Mouse (Mus musculus): ENCODE measurements around the gene Abcc9. TPM values are rescaled to one million over a fixed set of nuclear protein-coding genes. Genes with fewer than 3 reads are reported as not detected.
A peak's percentile ranks its signal among the peaks of the same experiment; 100 is the strongest.

Gene Abcc9
- polyA plus RNA-seq, 1 experiment from 2014 or later: 3.6 TPM

DNA sequence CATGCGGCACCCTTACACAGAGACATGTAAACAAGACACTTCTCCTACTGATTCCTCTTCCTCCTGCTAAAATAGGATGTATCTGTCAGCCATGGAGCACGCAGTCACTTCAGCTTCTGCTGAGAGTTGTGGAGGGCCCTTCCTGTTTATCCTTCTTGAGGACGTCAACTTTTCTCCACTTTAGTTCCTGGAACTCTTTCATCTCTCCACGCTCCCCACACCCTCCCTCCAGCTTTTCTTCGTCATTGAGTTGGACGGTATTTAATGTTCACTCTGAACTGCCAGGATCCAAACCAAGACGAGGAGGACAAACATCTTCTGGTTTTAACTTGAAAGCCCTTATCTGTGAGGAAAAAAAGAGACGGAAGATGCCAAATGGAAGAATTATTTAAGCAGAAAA lies 12.9 kb upstream of the Abcc9 start:
- H3K36me3 ChIP-seq (ENCODE audit: control insufficient read depth, insufficient read depth, low read length): no peaks in the 10 kb centered on the region; the same call in 1 of the 2 replicates
- DNase-seq (ENCODE audit: low spot score): no peak
- H3K9me3 ChIP-seq (ENCODE audit: control insufficient read depth, low read length): no peaks in the 10 kb centered on the region
- no peak for ATAC-seq (replicated peaks; ENCODE audit: low FRiP score)
- H3K4me2 ChIP-seq: no peak overlapping the region
- 65% methylated on average over 8 of the region's 8 CpGs for WGBS
- H3K4me1 ChIP-seq (replicated peaks; ENCODE audit: control insufficient read depth, insufficient read depth, low read length): no peaks in the 10 kb centered on the region
- no peaks in the 10 kb centered on the region for H3K27me3 ChIP-seq (replicated peaks; ENCODE audit: control insufficient read depth, insufficient read depth, low read length)
- no peak overlapping the region for H3K27ac ChIP-seq (ENCODE audit: low read depth, low read length)
- no peak overlapping the region for H3K9ac ChIP-seq (ENCODE audit: low read depth, low read length)
- no peak overlapping the region for H3K4me3 ChIP-seq (ENCODE audit: low read depth, low read length)

DNA sequence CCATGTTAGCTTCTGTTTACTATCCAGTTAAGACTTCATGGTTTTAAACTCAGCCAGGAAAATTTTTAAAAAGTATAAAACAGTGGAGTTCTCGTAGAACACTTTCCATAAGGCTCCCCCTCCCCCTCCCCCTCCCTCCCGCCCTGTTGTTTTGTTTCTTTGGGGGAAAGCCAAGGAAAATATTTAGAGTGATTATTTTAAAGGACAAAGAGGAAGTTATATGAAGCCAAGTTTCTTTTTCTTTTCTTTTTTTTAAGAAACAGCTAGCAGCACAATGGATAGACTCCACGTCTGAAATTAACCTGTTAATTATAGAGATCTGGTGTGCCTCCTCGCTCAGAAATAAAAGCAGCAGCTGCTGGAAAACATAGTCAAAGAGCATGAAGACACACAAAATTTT lies 9.0 kb upstream of the Abcc9 start:
- Histone ChIP-seq H3K9me3 (ENCODE audit: control insufficient read depth, low read length) (no peaks in the 10 kb centered on the region), H3K4me3 (ENCODE audit: low read depth, low read length) (no peak overlapping the region), H3K4me1 (replicated peaks; ENCODE audit: control insufficient read depth, insufficient read depth, low read length) (no peaks in the 10 kb centered on the region), H3K27me3 (replicated peaks; ENCODE audit: control insufficient read depth, insufficient read depth, low read length) (no peaks in the 10 kb centered on the region), H3K4me2 (no peak overlapping the region), H3K9ac (ENCODE audit: low read depth, low read length) (no peak overlapping the region), H3K27ac (ENCODE audit: low read depth, low read length) (no peak overlapping the region), H3K36me3 (ENCODE audit: control insufficient read depth, insufficient read depth, low read length) (no peaks in the 10 kb centered on the region; the same call in 1 of the 2 replicates)
- 69% methylated on average over 4 of the region's 4 CpGs for WGBS
- DNase-seq (ENCODE audit: low spot score): no peak
- no peak for ATAC-seq (replicated peaks; ENCODE audit: low FRiP score)

DNA sequence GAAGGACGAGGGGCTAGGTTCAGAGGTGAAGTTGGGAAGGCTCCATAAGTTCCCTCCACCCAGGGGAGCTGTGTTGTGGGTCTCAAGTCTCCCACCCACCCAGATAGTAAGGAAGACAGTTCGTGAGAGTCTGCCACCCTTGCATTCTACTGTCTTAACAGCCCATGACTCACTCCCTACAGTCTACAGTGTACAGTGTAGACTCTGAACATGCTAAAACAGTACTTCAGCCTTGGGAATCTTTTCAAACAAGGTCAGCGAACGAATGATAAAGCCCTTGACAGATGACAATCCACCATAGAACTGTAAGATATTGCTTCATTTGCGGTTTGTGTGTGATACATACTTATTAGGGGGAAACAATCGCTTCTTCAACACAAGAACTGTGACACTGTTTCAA lies 8.6 kb upstream of the Abcc9 start:
- Histone ChIP-seq H3K4me3 (ENCODE audit: low read depth, low read length) (no peak overlapping the region), H3K36me3 (ENCODE audit: control insufficient read depth, insufficient read depth, low read length) (no peaks in the 10 kb centered on the region; the same call in 1 of the 2 replicates), H3K9me3 (ENCODE audit: control insufficient read depth, low read length) (no peaks in the 10 kb centered on the region), H3K4me1 (replicated peaks; ENCODE audit: control insufficient read depth, insufficient read depth, low read length) (no peaks in the 10 kb centered on the region), H3K4me2 (no peak overlapping the region), H3K27ac (ENCODE audit: low read depth, low read length) (no peak overlapping the region), H3K9ac (ENCODE audit: low read depth, low read length) (no peak overlapping the region), H3K27me3 (replicated peaks; ENCODE audit: control insufficient read depth, insufficient read depth, low read length) (no peaks in the 10 kb centered on the region)
- DNase-seq (ENCODE audit: low spot score) (no peak), ATAC-seq (replicated peaks; ENCODE audit: low FRiP score) (no peak)
- 71% methylated on average over 6 of the region's 6 CpGs for WGBS

DNA sequence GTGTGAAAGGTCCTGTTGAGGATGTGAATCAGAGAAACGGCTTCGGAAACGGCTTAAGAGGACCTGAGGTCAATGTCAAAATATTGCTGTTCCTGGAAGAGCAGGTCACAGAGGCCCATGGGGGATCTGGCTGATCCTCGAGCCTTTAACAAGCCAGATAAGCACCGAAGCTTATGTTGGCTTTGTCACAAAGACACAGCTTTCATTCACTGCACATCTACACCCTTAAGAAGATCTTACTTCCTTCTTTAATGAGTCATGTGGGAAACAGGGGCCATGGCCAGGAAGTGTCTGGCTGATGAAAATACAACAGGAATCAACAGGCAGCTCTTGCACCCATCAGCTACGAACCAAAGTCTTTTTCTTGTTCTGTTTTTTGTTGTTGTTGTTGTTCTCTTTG lies 6.3 kb upstream of the Abcc9 start:
- ATAC-seq (replicated peaks; ENCODE audit: low FRiP score) (no peak), DNase-seq (ENCODE audit: low spot score) (no peak)
- no peak overlapping the region for H3K27ac ChIP-seq (ENCODE audit: low read depth, low read length)
- H3K4me1 ChIP-seq (replicated peaks; ENCODE audit: control insufficient read depth, insufficient read depth, low read length): no peaks in the 10 kb centered on the region
- H3K27me3 ChIP-seq (replicated peaks; ENCODE audit: control insufficient read depth, insufficient read depth, low read length): peaks cover 3% of the 10 kb centered on the region; the same call in 1 of the 2 replicates
- H3K9me3 ChIP-seq (ENCODE audit: control insufficient read depth, low read length): no peaks in the 10 kb centered on the region
- H3K36me3 ChIP-seq (ENCODE audit: control insufficient read depth, insufficient read depth, low read length): no peaks in the 10 kb centered on the region
- no peak overlapping the region for H3K9ac ChIP-seq (ENCODE audit: low read depth, low read length)
- H3K4me2 ChIP-seq: no peak overlapping the region
- WGBS: 68% methylated on average over 6 of the region's 6 CpGs
- no peak overlapping the region for H3K4me3 ChIP-seq (ENCODE audit: low read depth, low read length)

DNA sequence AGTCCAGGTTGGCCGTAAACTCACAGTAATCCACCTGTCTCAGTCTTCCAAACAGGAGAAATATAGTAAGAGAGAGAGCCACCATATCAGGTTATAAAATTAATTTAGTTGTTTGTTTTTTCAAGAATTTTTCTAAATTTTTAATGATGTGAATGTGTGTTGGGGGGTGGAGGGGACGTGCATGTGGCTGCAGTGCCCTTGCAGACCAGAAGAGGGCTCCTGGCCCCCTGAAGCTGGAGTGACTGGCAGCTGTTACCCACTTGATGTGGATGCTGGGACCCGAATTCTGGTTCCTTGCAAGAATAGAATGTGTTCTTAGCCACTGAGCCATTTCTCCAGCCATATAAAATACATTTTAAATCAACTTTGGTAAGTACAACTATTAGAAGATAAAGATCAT lies 4.6 kb upstream of the Abcc9 start:
- no peak for DNase-seq (ENCODE audit: low spot score)
- no peak overlapping the region for H3K9ac ChIP-seq (ENCODE audit: low read depth, low read length)
- no peaks in the 10 kb centered on the region for H3K9me3 ChIP-seq (ENCODE audit: control insufficient read depth, low read length)
- H3K36me3 ChIP-seq (ENCODE audit: control insufficient read depth, insufficient read depth, low read length): no peaks in the 10 kb centered on the region
- no peak overlapping the region for H3K4me3 ChIP-seq (ENCODE audit: low read depth, low read length)
- H3K27ac ChIP-seq (ENCODE audit: low read depth, low read length): no peak overlapping the region
- no peak overlapping the region for H3K4me2 ChIP-seq
- WGBS: 70% methylated on average over 3 of the region's 3 CpGs
- H3K27me3 ChIP-seq (replicated peaks; ENCODE audit: control insufficient read depth, insufficient read depth, low read length): peaks cover 3% of the 10 kb centered on the region; the same call in 1 of the 2 replicates
- peaks cover 2% of the 10 kb centered on the region; the same call in 1 of the 2 replicates for H3K4me1 ChIP-seq (replicated peaks; ENCODE audit: control insufficient read depth, insufficient read depth, low read length)
- ATAC-seq (replicated peaks; ENCODE audit: low FRiP score): no peak

DNA sequence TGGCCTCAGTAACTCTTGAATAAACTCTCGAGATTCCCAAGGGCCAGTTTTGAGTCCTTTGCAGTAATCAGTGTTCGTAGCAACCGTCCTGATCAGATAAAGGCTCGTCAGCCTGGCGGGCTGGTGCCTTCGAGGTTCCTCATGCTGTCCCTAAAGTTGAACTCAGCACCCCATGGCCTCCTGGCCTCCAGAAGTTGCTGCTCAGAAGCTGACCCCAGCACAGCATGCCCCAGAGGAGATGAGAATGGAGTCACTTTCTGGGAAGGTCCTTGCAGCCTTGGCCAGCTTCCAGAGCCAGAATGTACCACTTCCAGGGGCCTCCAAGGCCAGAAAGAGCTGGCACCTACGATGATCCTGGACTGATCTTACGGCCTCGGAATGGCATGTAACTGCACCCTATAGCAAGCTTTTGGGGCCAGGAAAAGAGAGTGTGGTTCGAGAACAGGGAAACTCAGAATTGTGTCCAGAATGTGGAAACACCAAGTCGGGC lies 1.4 kb upstream of the Abcc9 start:
- H3K4me2 ChIP-seq: no peak overlapping the region
- WGBS: 59% methylated on average over 11 of the region's 11 CpGs
- no peak overlapping the region for H3K27ac ChIP-seq (ENCODE audit: low read depth, low read length)
- no peaks in the 10 kb centered on the region for H3K36me3 ChIP-seq (ENCODE audit: control insufficient read depth, insufficient read depth, low read length)
- DNase-seq (ENCODE audit: low spot score) (no peak), ATAC-seq (replicated peaks; ENCODE audit: low FRiP score) (no peak)
- H3K4me1 ChIP-seq (replicated peaks; ENCODE audit: control insufficient read depth, insufficient read depth, low read length): peaks cover 2% of the 10 kb centered on the region; the same call in 1 of the 2 replicates
- H3K9me3 ChIP-seq (ENCODE audit: control insufficient read depth, low read length): no peaks in the 10 kb centered on the region
- H3K9ac ChIP-seq (ENCODE audit: low read depth, low read length): no peak overlapping the region
- no peak overlapping the region for H3K4me3 ChIP-seq (ENCODE audit: low read depth, low read length)
- H3K27me3 ChIP-seq (replicated peaks; ENCODE audit: control insufficient read depth, insufficient read depth, low read length): peaks cover 3% of the 10 kb centered on the region; the same call in 1 of the 2 replicates

DNA sequence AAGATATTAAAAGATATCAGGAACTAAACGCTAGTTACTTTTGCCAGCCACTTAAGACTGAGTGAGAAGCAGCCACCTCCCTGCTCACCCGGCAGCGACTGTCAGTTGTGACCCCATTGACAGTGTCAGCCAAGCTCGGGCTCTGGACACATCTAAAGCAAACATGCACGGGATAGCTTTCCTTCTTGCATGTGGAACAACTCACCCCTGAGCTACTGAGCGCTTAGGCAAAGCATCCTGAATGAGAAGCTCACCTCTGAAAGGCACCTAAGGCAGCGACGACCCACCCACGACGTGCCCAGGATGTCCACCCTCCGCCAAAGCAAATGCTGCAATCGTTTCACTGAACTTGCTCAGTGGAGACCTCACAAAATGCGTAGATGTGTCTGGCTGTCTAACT lies 954 bp downstream of the Abcc9 start:
- ATAC-seq (replicated peaks; ENCODE audit: low FRiP score): no peak
- no peak for DNase-seq (ENCODE audit: low spot score)
- no peak overlapping the region for H3K4me3 ChIP-seq (ENCODE audit: low read depth, low read length)
- H3K27ac ChIP-seq (ENCODE audit: low read depth, low read length): no peak overlapping the region
- H3K4me1 ChIP-seq (replicated peaks; ENCODE audit: control insufficient read depth, insufficient read depth, low read length): peaks cover 2% of the 10 kb centered on the region; the same call in 1 of the 2 replicates
- H3K9me3 ChIP-seq (ENCODE audit: control insufficient read depth, low read length): no peaks in the 10 kb centered on the region
- no peak overlapping the region for H3K9ac ChIP-seq (ENCODE audit: low read depth, low read length)
- H3K27me3 ChIP-seq (replicated peaks; ENCODE audit: control insufficient read depth, insufficient read depth, low read length): peaks cover 3% of the 10 kb centered on the region; the same call in 1 of the 2 replicates
- 67% methylated on average over 13 of the region's 13 CpGs for WGBS
- H3K36me3 ChIP-seq (ENCODE audit: control insufficient read depth, insufficient read depth, low read length): no peaks in the 10 kb centered on the region
- H3K4me2 ChIP-seq: peak overlapping the region; percentile 66

DNA sequence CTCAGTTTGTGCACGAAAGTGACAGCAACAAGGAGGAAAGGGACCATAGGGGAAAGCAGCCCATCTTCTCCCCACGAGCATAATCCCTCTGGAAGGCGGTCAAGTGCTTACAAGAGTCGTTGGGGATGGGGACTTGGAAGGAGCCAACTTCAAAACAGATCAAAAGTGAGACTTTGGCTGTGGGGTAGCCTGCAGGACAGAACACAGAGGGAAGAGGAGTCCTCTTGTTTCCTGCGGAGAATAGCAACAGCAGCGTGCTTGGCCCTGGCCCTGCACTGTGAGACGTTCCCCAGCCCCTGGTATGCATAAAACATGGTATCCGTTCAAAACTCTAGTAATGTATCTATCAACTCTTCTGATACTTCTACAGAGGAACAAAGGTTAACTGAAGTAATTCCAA lies 1.4 kb downstream of the Abcc9 start:
- Histone ChIP-seq H3K4me2 (no peak overlapping the region), H3K36me3 (ENCODE audit: control insufficient read depth, insufficient read depth, low read length) (no peaks in the 10 kb centered on the region), H3K9ac (ENCODE audit: low read depth, low read length) (no peak overlapping the region), H3K27ac (ENCODE audit: low read depth, low read length) (no peak overlapping the region), H3K9me3 (ENCODE audit: control insufficient read depth, low read length) (no peaks in the 10 kb centered on the region), H3K4me3 (ENCODE audit: low read depth, low read length) (no peak overlapping the region), H3K27me3 (replicated peaks; ENCODE audit: control insufficient read depth, insufficient read depth, low read length) (peaks cover 3% of the 10 kb centered on the region; the same call in 1 of the 2 replicates), H3K4me1 (replicated peaks; ENCODE audit: control insufficient read depth, insufficient read depth, low read length) (peaks cover 2% of the 10 kb centered on the region; the same call in 1 of the 2 replicates)
- no peak for DNase-seq (ENCODE audit: low spot score)
- no peak for ATAC-seq (replicated peaks; ENCODE audit: low FRiP score)
- 69% methylated on average over 8 of the region's 8 CpGs for WGBS

DNA sequence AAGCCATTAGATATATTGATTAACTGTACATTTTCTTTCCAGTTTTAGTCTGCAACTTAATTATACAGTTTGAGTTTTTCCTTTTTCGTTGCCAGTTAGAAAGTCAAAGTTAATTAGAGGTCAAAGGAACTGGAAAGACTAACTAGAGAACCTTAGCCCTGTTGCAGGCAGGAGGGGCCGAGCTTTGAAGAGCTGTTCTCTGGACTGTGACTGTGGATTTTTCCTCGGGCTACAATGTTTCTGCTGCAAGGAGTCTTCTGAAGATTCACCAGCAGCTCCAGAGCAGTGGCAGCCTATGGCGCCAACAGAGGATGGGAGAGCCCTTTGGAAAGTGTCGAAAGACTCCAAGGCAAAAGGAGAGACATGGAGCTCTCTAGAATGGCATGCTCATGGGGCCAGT lies 10.0 kb downstream of the Abcc9 start:
- Histone ChIP-seq H3K4me2 (no peak overlapping the region), H3K4me3 (ENCODE audit: low read depth, low read length) (no peak overlapping the region), H3K36me3 (ENCODE audit: control insufficient read depth, insufficient read depth, low read length) (no peaks in the 10 kb centered on the region), H3K27me3 (replicated peaks; ENCODE audit: control insufficient read depth, insufficient read depth, low read length) (no peaks in the 10 kb centered on the region), H3K4me1 (replicated peaks; ENCODE audit: control insufficient read depth, insufficient read depth, low read length) (no peaks in the 10 kb centered on the region), H3K27ac (ENCODE audit: low read depth, low read length) (no peak overlapping the region), H3K9ac (ENCODE audit: low read depth, low read length) (no peak overlapping the region), H3K9me3 (ENCODE audit: control insufficient read depth, low read length) (no peaks in the 10 kb centered on the region)
- DNase-seq (ENCODE audit: low spot score) (no peak), ATAC-seq (replicated peaks; ENCODE audit: low FRiP score) (no peak)
- 78% methylated on average over 5 of the region's 5 CpGs for WGBS

Data from liver, embryonic 11.5 days (tissue).